Mouse (Mus musculus): ENCODE results near the gene Fzd9.

- TF ChIP-seq FLI1 (IDR thresholded peaks at IDR 0.05; ENCODE audit: low read length) (no peak), GATA1 (IDR thresholded peaks at IDR 0.05; ENCODE audit: borderline replicate concordance, low read length) (no peak)
These were observed 13.0 kb upstream of the Fzd9 start for GRCm38 (mm10) chr5:135263866-135264503.

Data from megakaryocyte, embryonic 14.5 days (primary cell).